In genomic region chrX:134296737-134297136, GRCm38 (mm10) we compare ENCODE assay signal across 8 mouse cellular contexts. TPM values are rescaled to one million over a fixed set of nuclear protein-coding genes. Genes with fewer than 3 reads are reported as not detected.
DNase-seq lines count a peak whose midpoint lies in the region; ATAC-seq and TF ChIP-seq lines count a peak whose summit lies in the region.

No protein-coding gene starts in this region.

- no peak for TF ChIP-seq POLR2A in testis, adult 2 months (IDR thresholded peaks at IDR 0.05; ENCODE audit: control insufficient read depth, low read depth, low read length)
- no peak for TF ChIP-seq POLR2A in small intestine, adult 2 months (IDR thresholded peaks at IDR 0.05; ENCODE audit: low read depth, low read length)

- WGBS in heart, embryonic 10.5 days: 24% methylated on average over 7 of the region's 7 CpGs
- WGBS in intestine, embryonic 15.5 days: 29% methylated on average over 7 of the region's 7 CpGs
- 52% methylated on average over 7 of the region's 7 CpGs for WGBS in small intestine, adult 2 months

- DNase-seq in heart, embryonic 10.5 days (ENCODE audit: low spot score): no peak
- DNase-seq in heart, adult 18-20 months: no peak
- DNase-seq in testis, postnatal 14 days (ENCODE audit: low spot score): no peak
- no peak for DNase-seq in layer of hippocampus, postnatal 14 days (ENCODE audit: low spot score in 2 of 2)

- H3K9me3 ChIP-seq in heart, embryonic 10.5 days: no peaks in the 10 kb centered on the region
- H3K9me3 ChIP-seq in intestine, embryonic 15.5 days: no peaks in the 10 kb centered on the region

- TF ChIP-seq CTCF in testis, adult 2 months (IDR thresholded peaks at IDR 0.05; ENCODE audit: control insufficient read depth, insufficient read depth, insufficient replicate concordance, low read depth, low read length): no peak
- TF ChIP-seq CTCF in small intestine, adult 2 months (IDR thresholded peaks at IDR 0.05; ENCODE audit: extremely low read depth, insufficient read length, insufficient replicate concordance, low read depth, low read length): no peak

- H3K9ac ChIP-seq in intestine, embryonic 15.5 days: no peak overlapping the region

- no peak overlapping the region for H3K27ac ChIP-seq in heart, embryonic 10.5 days
- H3K27ac ChIP-seq in testis, adult 2 months (ENCODE audit: control insufficient read depth, insufficient read depth, low read depth, low read length): peak overlapping the region; percentile 75
- no peak overlapping the region for H3K27ac ChIP-seq in intestine, embryonic 15.5 days
- no peak overlapping the region for H3K27ac ChIP-seq in small intestine, adult 2 months (ENCODE audit: insufficient read depth, low read depth, low read length)

- ATAC-seq in intestine, embryonic 15.5 days: peak; percentile 55; the same call in 1 of the 2 replicates
- ATAC-seq in inflammation-experienced regulatory T-cells, adult 6 months: no peak

- peak overlapping the region; percentile 55 for H3K4me3 ChIP-seq in heart, embryonic 10.5 days
- peak overlapping the region; percentile 65 for H3K4me3 ChIP-seq in testis, adult 2 months (ENCODE audit: control insufficient read depth, low read depth, low read length)
- H3K4me3 ChIP-seq in intestine, embryonic 15.5 days (replicated peaks): peak overlapping the region; percentile 35
- H3K4me3 ChIP-seq in small intestine, adult 2 months (ENCODE audit: low read depth, low read length): peak overlapping the region; percentile 28; the same call in 1 of the 2 replicates

- 0 out of 2 replicates have a peak, but pooled peaks cover 5% of the 10 kb centered on the region for H3K4me1 ChIP-seq in heart, embryonic 10.5 days
- peaks cover 2% of the 10 kb centered on the region for H3K4me1 ChIP-seq in testis, adult 2 months (ENCODE audit: control insufficient read depth, insufficient read depth, low read length)
- no peaks in the 10 kb centered on the region for H3K4me1 ChIP-seq in intestine, embryonic 15.5 days (replicated peaks)
- no peaks in the 10 kb centered on the region; the same call in 1 of the 2 replicates for H3K4me1 ChIP-seq in small intestine, adult 2 months (ENCODE audit: control insufficient read depth, insufficient read depth, insufficient read length, low read length)

- H3K36me3 ChIP-seq in heart, embryonic 10.5 days: no peaks in the 10 kb centered on the region
- H3K36me3 ChIP-seq in testis, adult 2 months (ENCODE audit: control insufficient read depth, insufficient read depth, low read length): no peaks in the 10 kb centered on the region
- H3K36me3 ChIP-seq in intestine, embryonic 15.5 days: no peaks in the 10 kb centered on the region
- no peaks in the 10 kb centered on the region for H3K36me3 ChIP-seq in small intestine, adult 2 months (ENCODE audit: control insufficient read depth, insufficient read depth, low read length)

- peaks cover 39% of the 10 kb centered on the region for H3K27me3 ChIP-seq in heart, embryonic 10.5 days (ENCODE audit: insufficient read depth, poor library complexity, severe bottlenecking)
- no peaks in the 10 kb centered on the region for H3K27me3 ChIP-seq in testis, adult 2 months (ENCODE audit: control insufficient read depth, insufficient read depth, low read length)
- 0 out of 2 replicates have a peak, but pooled peaks cover 2% of the 10 kb centered on the region for H3K27me3 ChIP-seq in intestine, embryonic 15.5 days (replicated peaks)
- H3K27me3 ChIP-seq in small intestine, adult 2 months (ENCODE audit: control insufficient read depth, insufficient read depth, low read length): no peaks in the 10 kb centered on the region

- peak overlapping the region; percentile 70 for H3K4me2 ChIP-seq in intestine, embryonic 15.5 days (replicated peaks)

RNA-seq across cellular contexts. Expression of gene Tmem35a, which starts 1.7 kb away (rescaled TPM):
- 1.3 and 2.5 TPM in 2 replicates for polyA plus RNA-seq in heart, embryonic 10.5 days (2016; fragmentation: Nextera tagmentation; extraction: Ambion mirVana)
- total RNA-seq in heart, adult 18-20 months (2021): 1 to 10 TPM; 2.1 to 2.2 TPM
- 7.0 and 13.6 TPM in 2 replicates for polyA plus RNA-seq in testis, adult 2 months (2012; rRNA removed)
- polyA plus RNA-seq in intestine, embryonic 15.5 days (2015; fragmentation: Nextera tagmentation; extraction: Ambion mirVana): 4.9 and 5.9 TPM in 2 replicates
- polyA plus RNA-seq in small intestine, adult 2 months (2012; rRNA removed): 0.11 and 0.37 TPM in 2 replicates
- total RNA-seq in layer of hippocampus, postnatal 14 days (2021): 10 to 100 TPM; 63.0 to 63.8 TPM
- not detected for polyA plus RNA-seq in inflammation-experienced regulatory T-cells, adult 6 months (2017; shearing (Covaris generic))

RNA-seq across cellular contexts. Expression of gene Cenpi, which starts 11.1 kb away (rescaled TPM):
- 28.8 and 33.0 TPM in 2 replicates for polyA plus RNA-seq in heart, embryonic 10.5 days (2016; fragmentation: Nextera tagmentation; extraction: Ambion mirVana)
- under 1 TPM; 0.30 to 0.64 TPM for total RNA-seq in heart, adult 18-20 months (2021)
- polyA plus RNA-seq in testis, adult 2 months (2012; rRNA removed): 2.3 and 3.1 TPM in 2 replicates
- polyA plus RNA-seq in intestine, embryonic 15.5 days (2015; fragmentation: Nextera tagmentation; extraction: Ambion mirVana): 24.5 and 26.6 TPM in 2 replicates
- polyA plus RNA-seq in small intestine, adult 2 months (2012; rRNA removed): 0.29 and 0.94 TPM in 2 replicates
- 1 to 10 TPM; 1.6 to 2.1 TPM for total RNA-seq in layer of hippocampus, postnatal 14 days (2021)
- 10 to 100 TPM in 1 of 3 experiments, 1 to 10 TPM in 2; 1.8 to 14.2 (median 2.6) TPM for polyA plus RNA-seq in inflammation-experienced regulatory T-cells, adult 6 months (2017; shearing (Covaris generic))

RNA-seq across cellular contexts. Expression of gene Trmt2b, which starts 20.0 kb away (rescaled TPM):
- polyA plus RNA-seq in heart, embryonic 10.5 days (2016; fragmentation: Nextera tagmentation; extraction: Ambion mirVana): 20.7 and 29.8 TPM in 2 replicates
- 10 to 100 TPM; 40.0 to 55.0 TPM for total RNA-seq in heart, adult 18-20 months (2021)
- polyA plus RNA-seq in testis, adult 2 months (2012; rRNA removed): 1.7 and 2.4 TPM in 2 replicates
- polyA plus RNA-seq in intestine, embryonic 15.5 days (2015; fragmentation: Nextera tagmentation; extraction: Ambion mirVana): 21.4 and 22.4 TPM in 2 replicates
- polyA plus RNA-seq in small intestine, adult 2 months (2012; rRNA removed): 2.6 and 4.4 TPM in 2 replicates
- 1 to 10 TPM; 5.9 to 6.8 TPM for total RNA-seq in layer of hippocampus, postnatal 14 days (2021)
- polyA plus RNA-seq in inflammation-experienced regulatory T-cells, adult 6 months (2017; shearing (Covaris generic)): 10 to 100 TPM; 19.9 to 24.3 (median 22.8) TPM
